Mouse (Mus musculus): ENCODE measurements around the gene Pmepa1. TPM values are rescaled to one million over a fixed set of nuclear protein-coding genes. Genes with fewer than 3 reads are reported as not detected.

Pmepa1 gene
- total and polyA plus RNA-seq, 3 experiments = not detected

DNA sequence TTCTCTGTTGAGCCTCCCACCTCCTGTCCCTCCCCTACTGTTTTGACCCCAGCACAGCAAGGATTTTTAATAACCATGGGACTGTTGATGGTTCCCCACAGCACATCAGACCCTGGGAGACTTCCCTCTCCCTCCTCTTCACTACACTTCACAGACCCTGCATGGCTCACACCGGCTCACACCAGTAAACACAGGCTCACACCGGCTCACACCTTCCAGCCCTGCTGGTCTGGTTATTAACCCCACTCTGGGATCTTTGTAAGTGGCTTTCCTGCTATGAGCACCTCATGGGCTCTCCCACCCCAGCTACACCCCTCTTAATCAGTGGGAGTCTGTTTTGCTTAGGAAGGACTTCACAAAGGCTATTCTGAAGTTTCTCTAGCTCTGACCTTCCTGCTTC, 28.4 kb downstream of the Pmepa1 start:
- H3K36me3 ChIP-seq (ENCODE audit: control insufficient read depth in 1 of 2, insufficient read depth in 2 of 2, low read length in 2 of 2) = no peaks in the 10 kb centered on the region
- TF ChIP-seq GABPA (IDR thresholded peaks at IDR 0.05; ENCODE audit: low read depth, low read length) = no peak
- H3K4me1 ChIP-seq (ENCODE audit: control insufficient read depth in 1 of 2, insufficient read depth in 2 of 2, low read length in 2 of 2) = no peaks in the 10 kb centered on the region
- no peak for DNase-seq (ENCODE audit: low read depth, low spot score)
- no peak overlapping the region for H3K4me3 ChIP-seq (ENCODE audit: control insufficient read depth in 1 of 2, insufficient read depth in 1 of 2, low read depth in 2 of 2, low read length in 2 of 2)
- no peaks in the 10 kb centered on the region for H3K27me3 ChIP-seq (ENCODE audit: control insufficient read depth in 1 of 2, insufficient read depth in 2 of 2, low read length in 2 of 2)
- H3K79me2 ChIP-seq (ENCODE audit: control insufficient read depth, insufficient read depth, low read length, poor library complexity) = no peaks in the 10 kb centered on the region
- H3K9me3 ChIP-seq (replicated peaks; ENCODE audit: insufficient read depth, low read length) = no peaks in the 10 kb centered on the region
- no peak overlapping the region for H3K27ac ChIP-seq (ENCODE audit: control insufficient read depth, low read depth, low read length)
- H3K9ac ChIP-seq (ENCODE audit: control insufficient read depth, low read depth, low read length, poor library complexity, severe bottlenecking) = no peak overlapping the region

DNA sequence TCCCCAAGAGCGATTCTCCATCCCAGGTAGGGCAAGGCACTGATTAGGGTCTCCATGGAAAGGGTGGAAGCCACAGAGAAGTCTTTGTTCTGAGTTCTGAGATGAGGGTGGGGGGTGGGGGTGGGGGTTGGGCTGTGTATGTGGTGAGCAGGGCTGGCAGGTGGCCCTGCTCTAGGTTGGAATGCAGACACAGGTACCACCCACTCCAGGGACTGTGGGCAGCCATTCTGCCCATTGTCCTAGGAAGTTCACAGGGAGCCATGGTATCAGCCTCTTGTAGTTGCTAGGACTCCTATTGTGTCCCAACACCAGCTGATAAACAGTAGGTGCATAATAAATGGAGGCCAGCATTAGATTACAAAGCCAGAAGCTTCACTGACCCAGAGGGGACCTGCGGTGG, 29.1 kb downstream of the Pmepa1 start:
- Histone ChIP-seq H3K9ac (ENCODE audit: control insufficient read depth, low read depth, low read length, poor library complexity, severe bottlenecking) (no peak overlapping the region), H3K36me3 (ENCODE audit: control insufficient read depth in 1 of 2, insufficient read depth in 2 of 2, low read length in 2 of 2) (no peaks in the 10 kb centered on the region), H3K4me3 (ENCODE audit: control insufficient read depth in 1 of 2, insufficient read depth in 1 of 2, low read depth in 2 of 2, low read length in 2 of 2) (no peak overlapping the region), H3K9me3 (replicated peaks; ENCODE audit: insufficient read depth, low read length) (no peaks in the 10 kb centered on the region), H3K4me1 (ENCODE audit: control insufficient read depth in 1 of 2, insufficient read depth in 2 of 2, low read length in 2 of 2) (no peaks in the 10 kb centered on the region), H3K79me2 (ENCODE audit: control insufficient read depth, insufficient read depth, low read length, poor library complexity) (no peaks in the 10 kb centered on the region), H3K27ac (ENCODE audit: control insufficient read depth, low read depth, low read length) (no peak overlapping the region), H3K27me3 (ENCODE audit: control insufficient read depth in 1 of 2, insufficient read depth in 2 of 2, low read length in 2 of 2) (no peaks in the 10 kb centered on the region)
- no peak for TF ChIP-seq CHD2 (IDR thresholded peaks at IDR 0.05; ENCODE audit: low read length)
- no peak for TF ChIP-seq ZKSCAN1 (IDR thresholded peaks at IDR 0.05; ENCODE audit: low read depth, low read length)
- TF ChIP-seq GATA1 (IDR thresholded peaks at IDR 0.05; ENCODE audit: low read depth, low read length) = no peak
- TF ChIP-seq E2F4 (IDR thresholded peaks at IDR 0.05; ENCODE audit: borderline replicate concordance, low read depth, low read length) = no peak
- no peak for TF ChIP-seq MYC (IDR thresholded peaks at IDR 0.05; ENCODE audit: low read depth, low read length)
- no peak for TF ChIP-seq TBP (IDR thresholded peaks at IDR 0.05; ENCODE audit: low read depth, low read length)
- no peak for TF ChIP-seq BHLHE40 (IDR thresholded peaks at IDR 0.05; ENCODE audit: borderline replicate concordance, low read depth, low read length)
- no peak for TF ChIP-seq MYB (IDR thresholded peaks at IDR 0.05; ENCODE audit: low read depth, low read length)
- no peak for TF ChIP-seq MAX (IDR thresholded peaks at IDR 0.05; ENCODE audit: low read length)
- no peak for TF ChIP-seq POLR2AphosphoS5 (IDR thresholded peaks at IDR 0.05; ENCODE audit: borderline replicate concordance, low read depth, low read length)
- TF ChIP-seq ELF1 (IDR thresholded peaks at IDR 0.05; ENCODE audit: low read depth, low read length) = no peak
- TF ChIP-seq SIN3A (IDR thresholded peaks at IDR 0.05; ENCODE audit: low read length) = no peak
- TF ChIP-seq ETS1 (IDR thresholded peaks at IDR 0.05; ENCODE audit: low read depth, low read length) = no peak
- no peak for DNase-seq (ENCODE audit: low read depth, low spot score)

DNA sequence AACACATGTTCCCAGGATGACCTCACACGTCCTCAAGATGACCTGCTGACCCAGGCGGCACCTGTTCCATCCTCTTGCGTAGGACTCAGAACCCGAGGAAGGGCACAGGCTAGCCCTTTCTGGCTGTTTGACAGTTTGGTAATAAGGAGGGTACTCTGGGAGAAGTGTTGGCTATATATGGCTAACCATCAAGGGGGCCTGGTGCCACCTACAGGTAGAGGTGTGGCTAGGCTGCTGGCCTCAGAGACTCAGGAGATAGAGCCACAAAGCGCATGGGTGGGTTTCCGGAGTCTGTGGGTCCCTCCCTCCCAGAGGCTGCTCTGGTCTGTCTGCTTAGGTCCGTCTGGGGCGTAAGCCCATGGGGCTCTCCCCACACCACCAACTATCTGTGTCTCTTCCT, 29.6 kb downstream of the Pmepa1 start:
- Histone ChIP-seq H3K4me1 (ENCODE audit: control insufficient read depth in 1 of 2, insufficient read depth in 2 of 2, low read length in 2 of 2) (no peaks in the 10 kb centered on the region), H3K27ac (ENCODE audit: control insufficient read depth, low read depth, low read length) (no peak overlapping the region), H3K36me3 (ENCODE audit: control insufficient read depth in 1 of 2, insufficient read depth in 2 of 2, low read length in 2 of 2) (no peaks in the 10 kb centered on the region), H3K79me2 (ENCODE audit: control insufficient read depth, insufficient read depth, low read length, poor library complexity) (no peaks in the 10 kb centered on the region), H3K27me3 (ENCODE audit: control insufficient read depth in 1 of 2, insufficient read depth in 2 of 2, low read length in 2 of 2) (no peaks in the 10 kb centered on the region), H3K9ac (ENCODE audit: control insufficient read depth, low read depth, low read length, poor library complexity, severe bottlenecking) (no peak overlapping the region), H3K4me3 (ENCODE audit: control insufficient read depth in 1 of 2, insufficient read depth in 1 of 2, low read depth in 2 of 2, low read length in 2 of 2) (no peak overlapping the region), H3K9me3 (replicated peaks; ENCODE audit: insufficient read depth, low read length) (no peaks in the 10 kb centered on the region)
- TF ChIP-seq CHD2 (IDR thresholded peaks at IDR 0.05; ENCODE audit: low read length) (no peak), MEF2A (IDR thresholded peaks at IDR 0.05; ENCODE audit: extremely low read depth, insufficient replicate concordance, low read depth, low read length, poor library complexity, severe bottlenecking) (no peak), EP300 (IDR thresholded peaks at IDR 0.05; ENCODE audit: low read depth in 1 of 2, low read length in 2 of 2) (no peak), TAL1 (IDR thresholded peaks at IDR 0.05; ENCODE audit: low read length) (no peak), RAD21 (IDR thresholded peaks at IDR 0.05; ENCODE audit: low read depth, low read length) (no peak), NELFE (IDR thresholded peaks at IDR 0.05; ENCODE audit: low read depth, low read length) (no peak), ELF1 (IDR thresholded peaks at IDR 0.05; ENCODE audit: low read depth, low read length) (no peak), POLR2A (IDR thresholded peaks at IDR 0.05; ENCODE audit: control insufficient read depth in 1 of 2, insufficient read depth in 1 of 2, low read depth in 1 of 2, low read length in 2 of 2, poor library complexity in 1 of 2) (no peak), E2F4 (IDR thresholded peaks at IDR 0.05; ENCODE audit: borderline replicate concordance, low read depth, low read length) (no peak), BHLHE40 (IDR thresholded peaks at IDR 0.05; ENCODE audit: borderline replicate concordance, low read depth, low read length) (no peak), ZC3H11A (IDR thresholded peaks at IDR 0.05; ENCODE audit: low read depth, low read length) (no peak), UBTF (IDR thresholded peaks at IDR 0.05; ENCODE audit: borderline replicate concordance, insufficient read depth, low read depth, low read length) (no peak), SMC3 (IDR thresholded peaks at IDR 0.05; ENCODE audit: low read depth, low read length) (no peak), USF2 (IDR thresholded peaks at IDR 0.05; ENCODE audit: borderline replicate concordance in 1 of 2, insufficient read depth in 1 of 2, low read depth in 1 of 2, low read length in 2 of 2) (no peak), SIN3A (IDR thresholded peaks at IDR 0.05; ENCODE audit: low read length) (no peak), MAFK (IDR thresholded peaks at IDR 0.05; ENCODE audit: borderline replicate concordance, low read depth, low read length) (no peak), KAT2A (conservative IDR thresholded peaks at IDR 0.05; ENCODE audit: low read depth, low read length) (no peak)
- DNase-seq (ENCODE audit: low read depth, low spot score) = no peak

Data from MEL (cell line).